Mouse (Mus musculus) 3T3-L1 (cell line): ENCODE measurements at regions not wholly inside any gene's neighbourhood (a gene's known extent, or its start where the extent isn't known, plus 50 kb on each side); places are given as distances from the start of the nearest gene placed in this dataset.

Experiments used
- DNase-seq: peaks from one replicate; pipeline ENCODE4 v3.0.0-alpha.2; 2015; ENCODE audit warnings: low read depth, low spot score

DNA sequence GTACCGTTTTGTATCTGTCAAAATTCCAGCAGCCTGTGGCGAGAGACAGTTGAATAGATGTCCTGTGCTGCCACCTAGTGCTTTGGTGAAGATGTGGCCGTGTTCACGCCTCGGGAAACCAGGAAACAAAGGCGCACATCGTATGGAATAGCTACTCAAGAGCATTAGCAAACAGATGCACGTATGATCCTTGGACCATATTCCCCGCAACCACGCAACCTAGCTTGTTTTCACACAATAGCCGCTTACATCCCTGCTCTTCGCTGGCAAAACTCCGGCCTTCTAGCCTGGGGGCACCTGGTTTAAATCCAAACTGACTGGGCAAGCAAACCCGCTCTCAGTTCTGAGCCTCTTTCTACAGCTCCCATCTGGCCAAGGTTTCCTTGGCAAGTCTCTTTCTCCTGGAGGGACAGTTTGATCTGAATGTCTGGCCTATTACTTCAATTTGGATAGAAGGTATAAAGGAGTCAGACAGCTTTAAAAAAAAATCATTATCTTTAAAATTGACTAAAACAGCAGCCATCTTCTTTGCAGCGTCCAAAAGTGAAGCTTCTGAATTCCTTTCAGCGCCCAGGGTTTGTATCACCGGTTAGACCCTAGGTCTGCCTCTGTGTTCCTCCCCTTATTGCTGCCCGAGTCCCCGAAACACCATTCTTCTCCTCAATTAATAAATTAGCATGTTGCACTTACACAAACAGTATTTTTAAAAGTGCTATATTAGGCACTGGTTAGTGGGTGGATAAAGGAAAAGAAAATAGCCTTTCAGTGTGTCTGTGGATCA, 295.0 kb upstream of the Prkd1 start:
- peak; percentile 71 for DNase-seq

DNA sequence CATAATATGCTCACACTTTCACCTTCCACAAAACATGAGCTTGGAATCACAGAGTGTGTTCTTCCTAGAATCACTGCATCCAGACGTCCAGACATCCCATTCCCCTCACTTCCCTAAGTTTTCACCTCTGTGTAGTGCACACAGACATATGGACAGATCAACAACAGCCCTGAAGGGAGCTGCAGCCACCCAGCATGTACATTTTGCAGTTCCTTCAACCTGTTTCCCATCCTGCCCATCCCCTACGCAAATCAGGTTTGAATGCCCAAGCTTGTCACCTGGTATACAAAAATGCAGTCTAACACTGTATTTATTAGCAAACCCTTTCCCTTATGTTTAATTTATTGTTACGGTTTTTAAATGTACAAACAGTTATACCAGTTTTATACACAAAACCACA, 294.4 kb upstream of the Prkd1 start:
- DNase-seq: no peak

DNA sequence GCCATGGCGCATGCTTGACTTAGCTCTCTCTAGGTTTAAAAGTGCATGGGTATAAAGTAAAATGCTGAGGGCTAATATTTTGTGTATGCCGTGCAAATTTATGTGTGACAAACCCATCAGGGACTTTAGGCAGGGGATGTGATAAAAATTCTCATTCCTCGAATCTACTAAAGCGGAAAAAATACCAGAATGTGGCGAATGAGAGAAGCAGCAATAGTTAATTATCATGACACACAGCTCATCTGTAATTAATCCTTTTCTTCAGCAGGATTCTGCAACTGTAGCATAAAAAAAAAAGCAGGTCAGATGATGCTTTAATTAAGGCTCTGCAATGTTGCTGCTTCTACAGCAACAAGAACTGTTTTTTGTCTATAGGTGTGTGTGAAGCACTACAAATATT, 286.6 kb upstream of the Prkd1 start:
- DNase-seq: no peak

DNA sequence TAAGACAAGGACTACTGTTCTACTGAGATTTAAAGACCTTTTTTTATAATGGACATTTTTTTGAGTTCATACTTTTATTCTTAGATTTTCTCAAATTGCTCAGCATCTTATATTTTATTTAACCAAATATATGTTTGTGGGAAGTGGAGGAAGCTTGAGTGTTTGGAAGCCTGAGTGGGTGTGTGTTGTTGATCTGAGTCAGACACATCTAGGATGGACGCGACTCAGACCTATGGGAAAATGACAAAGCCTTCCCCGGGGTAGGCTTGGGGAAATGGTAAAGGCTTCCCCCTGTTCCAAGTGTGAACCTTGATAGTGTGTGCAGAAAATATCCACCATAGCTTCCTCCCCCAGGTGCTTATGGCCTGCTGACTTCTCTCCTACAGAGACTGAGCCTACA, 283.6 kb upstream of the Prkd1 start:
- DNase-seq: no peak

DNA sequence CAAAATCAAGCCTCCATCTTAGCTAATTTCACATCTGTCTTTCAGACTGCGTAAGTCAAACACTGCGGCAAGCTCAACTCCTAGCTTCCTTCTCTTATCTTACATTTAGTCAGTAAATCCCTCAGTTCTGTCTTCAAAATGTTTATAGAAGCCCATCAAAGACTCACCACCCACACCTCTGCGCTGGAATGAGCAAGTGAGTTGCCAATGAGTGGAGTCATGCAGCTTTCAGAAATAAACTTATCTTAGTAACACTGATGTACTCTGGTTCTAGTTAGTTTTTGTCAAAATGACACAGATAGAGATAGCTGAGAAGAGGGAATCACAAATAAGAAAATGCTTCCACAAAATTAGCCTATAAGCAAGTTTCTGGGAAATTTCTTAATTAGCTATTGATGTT, 280.7 kb upstream of the Prkd1 start:
- DNase-seq: no peak

DNA sequence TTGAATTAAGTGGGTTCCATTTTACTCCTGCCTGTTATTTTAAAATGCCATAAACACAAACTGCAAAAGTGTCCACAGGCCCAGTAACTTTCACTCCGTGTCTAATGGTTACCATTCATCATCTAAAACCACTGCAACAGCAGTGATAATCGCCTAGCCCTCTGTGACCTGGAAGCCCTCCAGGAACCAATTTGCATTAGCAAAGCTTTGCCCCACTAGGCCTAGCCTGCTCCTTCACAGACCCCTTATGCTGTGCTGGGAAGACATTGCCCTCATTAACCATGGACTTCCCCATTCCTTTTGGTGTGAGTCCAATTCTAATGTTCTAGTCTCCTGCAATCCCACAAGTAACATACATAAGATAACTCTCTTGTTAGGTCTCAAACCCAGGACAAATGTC, 277.3 kb upstream of the Prkd1 start:
- DNase-seq: no peak

DNA sequence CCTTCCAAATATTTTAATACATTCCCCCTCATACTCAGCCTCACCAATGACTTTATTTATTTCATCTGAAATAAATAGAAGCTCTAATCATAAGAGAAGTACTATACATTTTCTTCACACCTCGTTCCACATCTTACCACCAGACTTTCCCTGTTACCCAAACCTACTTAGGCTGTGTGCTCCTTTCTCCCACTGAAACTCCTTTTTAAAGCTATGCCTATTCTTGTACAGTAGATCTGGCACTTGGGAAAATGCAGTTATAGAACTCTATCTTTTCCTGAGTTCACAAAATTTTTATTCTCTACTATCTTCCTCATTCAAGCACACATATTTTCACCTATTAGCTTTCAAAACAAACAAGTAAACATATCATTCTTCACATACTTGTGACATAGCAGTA, 272.8 kb upstream of the Prkd1 start:
- DNase-seq: no peak

DNA sequence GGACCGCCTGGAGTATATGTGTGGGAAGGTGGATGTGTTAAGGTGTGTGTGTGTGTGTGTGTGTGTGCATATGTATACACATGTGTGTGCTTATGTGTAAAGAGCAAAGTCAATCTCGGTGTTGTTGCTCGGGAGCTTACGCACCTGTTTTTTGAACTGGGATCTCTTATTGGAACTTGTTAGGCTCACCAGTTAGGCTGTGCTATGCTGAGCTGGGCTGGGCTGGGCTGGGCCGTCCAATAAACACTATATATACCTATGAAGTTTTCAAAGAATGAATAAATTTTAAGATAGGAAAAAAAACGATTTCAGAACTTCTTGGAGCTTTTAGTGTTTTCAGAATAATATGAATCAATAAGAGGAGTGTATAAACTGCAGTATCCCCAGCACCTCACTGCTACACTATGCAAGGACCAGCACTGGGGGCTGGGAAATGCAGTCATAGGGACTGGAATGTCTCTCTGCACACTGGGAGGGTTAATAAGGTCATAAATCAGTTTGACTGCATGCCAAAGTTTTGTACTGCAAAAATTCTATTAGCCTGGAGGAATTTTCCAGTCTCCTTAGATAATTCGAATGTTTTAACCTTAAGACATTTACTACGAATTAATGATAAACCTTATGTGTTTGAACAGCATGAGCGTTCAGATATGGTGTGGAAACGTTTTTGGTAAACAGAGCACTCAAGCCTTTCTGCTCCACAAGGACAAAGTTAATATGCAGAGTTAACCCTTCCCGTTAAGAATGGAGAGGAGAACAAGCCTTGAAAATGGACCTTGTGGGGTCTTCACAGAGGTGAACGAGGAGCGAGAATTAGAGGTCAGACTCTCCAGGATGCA, 250.9 kb upstream of the Prkd1 start:
- no peak for DNase-seq

DNA sequence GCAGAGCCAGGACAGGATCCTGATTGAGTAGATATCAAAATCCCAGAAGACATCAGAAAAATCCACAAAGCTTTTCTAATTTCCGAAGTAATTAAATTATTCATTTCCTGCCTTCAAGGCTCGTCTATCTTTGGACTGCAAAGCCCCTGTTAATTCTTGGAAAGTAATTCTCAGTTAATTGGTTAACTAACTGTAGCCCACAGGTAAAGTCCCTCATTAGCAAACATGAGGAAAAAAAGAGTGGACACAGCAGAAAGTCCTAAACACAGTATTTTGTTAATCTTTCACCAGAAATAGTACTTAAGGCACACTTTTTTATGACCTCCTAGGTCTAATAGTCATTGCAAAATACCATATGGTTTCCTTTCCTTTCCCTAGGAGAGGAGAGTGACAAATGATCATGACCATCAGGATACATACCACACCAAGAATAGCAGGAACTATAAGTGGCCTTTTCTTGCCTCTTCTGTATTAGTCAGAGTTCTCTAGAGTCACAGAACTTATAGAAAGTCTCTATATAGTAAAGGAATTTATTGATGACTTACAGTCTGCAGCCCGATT, 248.8 kb upstream of the Prkd1 start:
- no peak for DNase-seq

DNA sequence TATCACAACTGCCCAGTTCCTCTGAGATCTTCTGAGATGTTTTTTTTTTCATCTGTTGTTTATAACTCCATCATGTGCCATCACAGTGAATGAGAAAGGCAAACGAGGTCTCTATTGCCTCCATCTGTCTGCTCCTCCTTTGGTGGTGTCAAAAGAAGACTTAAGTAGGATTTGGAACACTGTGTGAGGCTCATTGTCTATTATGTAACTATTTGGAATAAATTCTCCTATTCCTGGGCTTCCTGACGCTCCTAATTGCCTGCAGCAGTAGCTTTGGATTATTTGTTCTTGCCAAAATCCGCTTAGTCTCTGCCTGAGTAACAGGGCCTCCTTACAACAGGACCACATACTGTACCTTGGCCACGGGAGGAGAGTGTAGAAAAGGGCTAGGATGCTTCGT, 244.7 kb upstream of the Prkd1 start:
- no peak for DNase-seq

DNA sequence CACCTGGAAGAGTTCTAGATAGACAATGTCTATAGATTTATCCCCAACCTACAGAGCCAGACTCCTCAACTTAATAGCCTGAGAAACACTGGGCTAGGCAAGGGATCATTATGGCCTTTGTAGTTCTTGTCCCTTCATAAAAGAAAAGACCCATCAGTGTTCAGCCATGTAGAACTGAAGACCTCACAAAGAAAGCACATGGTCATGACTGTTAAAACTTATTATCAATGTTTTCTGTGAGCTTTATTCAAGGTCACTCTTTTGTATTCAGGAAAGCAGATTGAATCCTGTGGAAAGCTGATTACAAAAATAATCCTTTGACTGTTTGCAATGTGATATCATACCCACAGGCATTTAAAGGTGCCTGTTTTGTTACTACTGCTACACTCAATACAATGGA, 226.9 kb upstream of the Prkd1 start:
- DNase-seq: no peak

DNA sequence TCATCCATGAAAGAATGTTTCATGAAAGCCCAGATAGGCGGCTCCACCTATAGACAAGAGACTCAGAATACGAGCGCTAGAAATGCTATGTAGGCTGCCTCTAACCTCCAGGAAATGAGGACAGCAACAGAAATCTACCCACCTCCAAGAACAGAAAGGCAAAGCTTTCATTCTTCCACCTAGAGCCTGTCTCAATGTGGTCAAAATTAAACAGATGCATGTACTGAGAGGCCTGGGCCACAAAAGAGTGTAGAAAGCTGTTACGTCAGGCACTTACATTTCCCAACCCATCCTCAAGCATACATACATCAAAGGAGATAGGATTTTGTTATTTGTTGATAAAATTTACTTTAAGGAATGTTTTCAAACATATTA, 225.1 kb upstream of the Prkd1 start:
- DNase-seq: no peak

DNA sequence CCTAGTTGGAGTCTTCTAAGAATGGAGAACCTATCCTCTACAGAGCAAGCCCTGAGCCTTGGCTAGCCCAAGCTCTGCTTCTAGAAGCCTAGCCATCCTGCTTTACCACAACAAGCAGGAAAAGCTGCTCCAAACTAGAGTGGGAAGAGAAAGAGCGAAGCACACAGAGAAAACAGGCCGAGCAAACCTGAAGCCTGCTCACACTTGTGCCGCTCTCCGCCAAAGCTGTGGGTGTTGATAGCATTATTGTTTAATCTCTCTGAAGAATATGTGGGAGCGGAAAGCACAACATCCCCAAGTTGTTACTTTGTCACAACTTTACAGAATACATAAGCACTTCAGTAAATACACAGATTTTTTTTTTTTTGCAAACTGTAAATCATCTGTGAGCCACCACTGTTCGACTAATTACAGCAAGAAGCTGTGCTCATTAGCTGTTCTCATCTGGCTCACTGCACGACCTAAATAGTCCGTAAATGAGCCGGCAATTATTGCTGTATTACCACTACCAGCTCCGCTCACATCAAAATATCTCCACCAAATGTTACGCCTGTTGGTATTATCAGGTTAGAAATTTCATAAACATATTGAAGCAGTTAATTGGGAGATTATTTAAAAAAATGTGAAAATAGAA, 224.6 kb upstream of the Prkd1 start:
- DNase-seq: no peak

DNA sequence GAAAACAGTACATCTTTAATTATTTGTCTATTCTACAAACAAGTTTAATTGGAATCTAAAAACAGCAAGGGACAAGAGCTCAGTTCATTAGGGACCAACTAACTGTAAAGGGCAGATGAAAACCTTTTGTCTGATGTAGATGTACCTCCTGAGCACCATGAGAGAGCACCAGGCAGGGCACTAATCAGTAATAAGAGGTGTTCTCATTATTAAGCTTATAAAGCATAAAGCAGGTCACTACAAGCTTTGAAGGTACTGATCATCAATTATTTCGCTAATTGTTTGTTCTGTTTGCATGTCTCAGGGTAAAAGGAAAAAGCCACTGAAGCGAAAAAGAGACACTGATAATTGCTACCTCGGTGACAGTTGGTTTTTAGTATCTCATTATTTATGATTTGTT, 202.7 kb upstream of the Prkd1 start:
- DNase-seq: no peak

DNA sequence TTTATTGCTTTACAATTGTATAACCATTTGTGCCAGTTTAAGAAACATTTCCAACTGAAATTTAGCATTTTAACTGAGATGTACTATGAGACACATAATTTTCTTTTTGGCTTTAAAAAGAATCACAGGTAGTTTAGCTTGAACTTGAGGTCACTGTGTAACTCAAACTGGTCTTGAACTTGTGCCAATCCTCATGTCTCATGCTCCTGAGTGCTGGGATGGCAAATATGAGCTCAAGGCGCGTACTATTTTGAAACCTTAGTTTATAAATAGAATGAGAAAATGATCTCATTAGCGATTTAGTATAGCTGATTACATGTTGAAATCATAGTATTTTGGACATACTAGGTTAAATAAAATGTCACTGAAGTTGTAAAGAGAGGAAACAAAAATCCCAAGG, 199.1 kb upstream of the Prkd1 start:
- DNase-seq: no peak

DNA sequence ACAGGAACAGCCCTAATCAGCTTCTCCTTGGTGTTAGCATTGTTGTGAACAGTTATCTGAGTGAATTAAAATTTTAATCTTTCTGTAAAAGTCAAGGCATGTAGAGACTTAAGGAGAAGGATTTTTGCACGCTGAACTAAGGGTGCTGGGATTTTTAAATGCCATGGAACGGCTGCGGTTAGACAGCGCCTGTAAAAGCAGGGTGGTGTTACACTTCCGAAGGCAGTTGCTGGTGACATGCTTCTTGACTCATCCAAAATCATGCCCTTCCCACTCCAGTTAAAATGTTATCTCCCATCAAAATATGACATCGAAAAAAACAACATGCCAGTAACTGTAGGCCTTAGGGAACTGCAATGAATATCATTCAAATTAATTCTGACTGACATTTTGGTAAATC, 193.8 kb upstream of the Prkd1 start:
- DNase-seq: no peak

DNA sequence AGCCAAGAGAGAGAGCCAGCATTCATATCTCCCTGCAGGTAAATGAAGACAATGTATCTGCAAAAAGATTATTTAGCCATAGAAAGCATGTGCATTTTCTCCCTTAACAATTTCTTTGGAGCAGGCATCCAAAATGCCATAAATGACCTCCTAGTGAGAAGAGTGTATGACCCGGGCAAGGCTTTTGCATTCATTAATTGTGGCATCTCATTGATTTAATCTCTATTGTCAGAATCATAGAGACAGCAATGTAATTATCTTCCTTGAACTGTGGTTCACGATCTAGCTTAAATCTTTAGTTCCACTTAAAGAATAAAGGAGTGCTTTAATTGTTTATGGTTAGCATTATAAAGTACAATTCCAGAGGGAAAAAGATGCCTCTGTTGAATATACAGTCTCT, 190.5 kb upstream of the Prkd1 start:
- DNase-seq: no peak

DNA sequence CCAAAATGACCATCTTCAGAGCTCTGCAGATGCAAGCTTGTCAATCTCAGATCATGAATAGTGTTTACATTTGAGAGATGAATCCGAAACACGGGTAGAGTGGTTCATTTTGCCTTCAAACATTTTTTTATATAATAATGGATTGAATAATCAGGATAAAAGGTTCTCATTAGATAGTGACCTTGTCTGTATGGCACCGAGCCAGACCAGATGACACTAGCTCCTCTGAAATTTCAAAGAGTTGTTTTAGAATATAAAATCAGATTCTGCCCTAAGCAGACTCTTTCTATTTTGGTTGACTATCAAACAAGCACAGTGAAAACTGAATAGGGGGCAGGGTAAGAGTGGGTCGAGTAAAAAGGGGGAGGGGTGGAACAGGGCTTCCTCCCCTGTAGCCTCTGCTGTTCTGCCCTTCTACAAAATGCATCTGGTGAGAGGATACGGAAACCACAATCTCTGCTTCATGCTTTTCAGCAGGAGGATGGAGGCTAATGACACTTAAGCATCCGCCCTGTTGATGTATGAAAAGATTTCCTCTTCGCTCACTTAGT, 159.9 kb upstream of the Prkd1 start:
- no peak for DNase-seq

DNA sequence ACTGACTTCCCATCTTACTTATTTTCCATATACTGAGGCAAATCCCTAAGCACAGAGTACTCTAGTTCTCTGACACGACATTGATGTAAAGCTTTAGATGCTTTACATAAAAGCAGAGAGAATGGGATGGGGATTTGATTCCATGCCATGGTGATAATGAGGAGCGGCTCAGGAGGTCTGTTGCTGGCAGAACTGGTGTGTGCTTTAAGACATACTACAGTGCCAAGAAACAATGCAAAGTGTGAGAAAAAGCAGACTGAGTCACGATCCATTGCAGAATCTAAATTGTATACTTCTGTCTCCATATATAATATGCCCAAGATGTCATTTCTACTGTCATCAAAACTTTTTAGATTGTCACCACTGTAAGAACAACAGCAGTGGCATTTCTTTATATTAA, 155.5 kb upstream of the Prkd1 start:
- DNase-seq: no peak

DNA sequence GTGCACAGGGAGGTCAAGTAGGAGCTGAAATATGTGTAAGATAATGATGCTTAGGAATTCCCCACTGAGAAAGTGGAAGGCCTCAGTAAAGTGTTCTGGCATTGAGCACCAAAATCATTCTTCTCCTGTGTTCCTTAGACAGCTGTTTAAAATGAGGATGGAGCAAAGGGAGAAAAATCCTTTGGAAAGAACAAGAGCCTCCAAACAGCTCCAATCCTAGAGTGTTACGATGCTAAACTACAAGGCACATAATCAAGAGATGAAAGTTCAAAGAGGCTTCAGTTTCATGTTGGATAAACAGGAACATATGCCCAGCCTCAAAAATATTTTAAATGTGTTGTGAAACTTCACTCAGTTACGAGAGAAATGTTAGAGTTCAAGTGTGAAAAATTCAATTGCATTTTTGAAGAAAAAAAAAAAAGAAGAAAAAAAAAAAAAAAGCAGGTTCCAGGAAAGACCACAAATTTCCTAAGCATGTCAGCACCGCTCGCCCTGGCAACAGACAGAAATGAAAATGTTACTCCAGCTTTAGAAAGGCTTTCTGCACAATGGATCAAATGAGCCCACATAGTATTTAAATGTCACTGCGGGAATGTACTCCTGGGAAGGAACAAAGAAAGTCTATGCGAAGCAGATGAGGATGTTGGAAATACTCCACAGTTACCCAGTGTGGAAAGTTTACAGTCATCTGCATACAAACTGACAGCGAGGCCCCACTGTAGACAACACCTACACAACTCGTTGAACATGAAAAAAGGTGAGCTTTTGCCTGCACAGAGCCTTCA, 116.5 kb upstream of the Prkd1 start:
- no peak for DNase-seq

DNA sequence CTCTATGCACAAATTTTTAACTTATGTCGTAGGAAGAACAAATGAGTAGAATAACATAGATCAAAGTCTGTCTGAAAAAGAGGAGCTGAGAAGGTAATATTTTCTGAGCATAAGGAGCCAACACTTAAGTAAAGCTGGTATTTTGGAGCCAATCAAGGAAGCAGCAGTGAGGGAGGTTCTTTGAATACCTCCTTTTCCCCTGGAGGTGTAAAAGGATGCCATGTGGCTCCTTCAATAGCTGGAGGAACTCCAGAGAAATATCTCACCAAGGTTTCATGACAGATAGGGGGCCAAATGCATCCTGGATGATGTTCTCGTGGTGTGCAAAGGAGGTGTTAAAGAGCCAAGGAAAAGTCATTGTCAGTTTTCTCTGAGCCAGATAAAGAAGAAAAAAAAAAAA, 115.6 kb upstream of the Prkd1 start:
- no peak for DNase-seq
